Mouse (Mus musculus): Measurements from ENCODE around the gene Pdgfra. TPM values are rescaled to one million over a fixed set of nuclear protein-coding genes. Genes with fewer than 3 reads are reported as not detected.

The Pdgfra gene
- 2.5 and 6.2 TPM in 2 replicates for polyA plus RNA-seq (2012; rRNA removed; ENCODE audit: low replicate concordance)

DNA sequence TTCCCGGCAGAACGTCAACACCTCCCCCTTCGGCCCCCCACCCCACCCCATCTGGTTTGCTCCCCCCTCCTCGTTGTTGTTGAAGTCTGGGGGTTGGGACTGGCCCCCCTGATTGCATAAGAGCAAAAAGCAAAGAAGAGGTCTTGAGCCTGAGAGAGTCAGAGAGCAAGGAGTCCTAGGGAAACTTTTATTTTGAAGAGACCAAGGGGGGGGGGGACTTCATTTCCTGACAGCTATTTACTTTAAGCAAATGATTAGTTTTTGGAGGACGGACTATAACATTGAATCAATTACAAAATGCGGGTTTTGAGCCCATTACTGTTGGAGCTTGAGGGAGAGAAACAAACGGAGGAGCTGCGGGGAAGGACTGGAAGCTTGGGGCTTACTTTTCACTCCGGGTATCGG is at the start of gene Pdgfra:
Gene Pdgfra, plus strand, starts transcription at position 272 of the 405 bp plus-strand sequence.

Other genes starting within 250 kb of the Pdgfra start
- 0.75 and 1.8 TPM in 2 replicates for gene Chic2, start 107.5 kb upstream of the Pdgfra start, polyA plus RNA-seq (2012; rRNA removed; ENCODE audit: low replicate concordance)
- not detected in 2 replicates for gene Gsx2, start 76.7 kb upstream of the Pdgfra start, polyA plus RNA-seq (2012; rRNA removed; ENCODE audit: low replicate concordance)

Measured in duodenum, adult 2 months (tissue).